In genomic region chr7:109438781-109439591, GRCm38 (mm10) we compare ENCODE assay signal across 8 mouse cellular contexts. TPM values are rescaled to one million over a fixed set of nuclear protein-coding genes. Genes with fewer than 3 reads are reported as not detected.
DNase-seq lines count a peak whose midpoint lies in the region; ATAC-seq and TF ChIP-seq lines count a peak whose summit lies in the region.

Gene Stk33 (minus strand): TSS chr7:109439081.

- H3ac ChIP-seq in myocyte (ENCODE audit: control insufficient read depth, insufficient read length): no peak within 1 kb of the TSS

- H3K27ac ChIP-seq in hindbrain, postnatal 0 days: peak within 1 kb of the TSS; percentile 48; the same call in 1 of the 2 replicates
- no peak within 1 kb of the TSS for H3K27ac ChIP-seq in liver, embryonic 12.5 days

- H3K27me3 ChIP-seq in hindbrain, postnatal 0 days (ENCODE audit: insufficient read depth, low read length): no peaks in the 10 kb centered on the region
- H3K27me3 ChIP-seq in liver, embryonic 12.5 days (replicated peaks): peaks cover 50% of the 10 kb centered on the region
- H3K27me3 ChIP-seq in myocyte (ENCODE audit: control insufficient read depth, insufficient read depth, insufficient read length): no peaks in the 10 kb centered on the region

- H3K9ac ChIP-seq in hindbrain, postnatal 0 days (replicated peaks; ENCODE audit: low read length): peak within 1 kb of the TSS; percentile 39
- no peak within 1 kb of the TSS for H3K9ac ChIP-seq in liver, embryonic 12.5 days

- peak within 1 kb of the TSS; percentile 45 for H3K4me3 ChIP-seq in hindbrain, postnatal 0 days (ENCODE audit: low read length)
- peak within 1 kb of the TSS; percentile 40 for H3K4me3 ChIP-seq in liver, embryonic 12.5 days
- H3K4me3 ChIP-seq in myocyte: no peak within 1 kb of the TSS

- H3K9me3 ChIP-seq in hindbrain, postnatal 0 days (ENCODE audit: low read length): no peaks in the 10 kb centered on the region
- no peaks in the 10 kb centered on the region for H3K9me3 ChIP-seq in liver, embryonic 12.5 days (replicated peaks)

- peaks cover 5% of the 10 kb centered on the region; the same call in 1 of the 2 replicates for H3K4me1 ChIP-seq in hindbrain, postnatal 0 days (ENCODE audit: insufficient read depth, low read length)
- peaks cover 10% of the 10 kb centered on the region; the same call in 1 of the 2 replicates for H3K4me1 ChIP-seq in liver, embryonic 12.5 days

- TF ChIP-seq POLR2A in myocyte (IDR thresholded peaks at IDR 0.05; ENCODE audit: insufficient read length, low read depth): no peak

- H3K36me3 ChIP-seq in hindbrain, postnatal 0 days (ENCODE audit: insufficient read depth, low read length): no peaks in the 10 kb centered on the region
- no peaks in the 10 kb centered on the region for H3K36me3 ChIP-seq in liver, embryonic 12.5 days
- no peaks in the 10 kb centered on the region for H3K36me3 ChIP-seq in myocyte (ENCODE audit: control insufficient read depth, insufficient read depth)

- peak within 1 kb of the TSS; percentile 92 for H3K4me2 ChIP-seq in hindbrain, postnatal 0 days (ENCODE audit: low read depth, low read length)
- H3K4me2 ChIP-seq in liver, embryonic 12.5 days: peak within 1 kb of the TSS; percentile 63
- H3K4me2 ChIP-seq in myocyte (ENCODE audit: low read depth): peak within 1 kb of the TSS; percentile 55

- ATAC-seq in cerebellum, adult (ENCODE audit: insufficient number of reproducible peaks, low FRiP score, low TSS enrichment): 0 out of 2 replicates have a peak, but pooled peaks have one; percentile 45
- ATAC-seq in common myeloid progenitor, adult 5-6 weeks (replicated peaks; ENCODE audit: low read depth, poor library complexity, severe bottlenecking): peak; percentile 55
- peak; percentile 87 for ATAC-seq in hindbrain, postnatal 0 days
- peak; percentile 52; the same call in 1 of the 2 replicates for ATAC-seq in liver, embryonic 12.5 days

- WGBS in hindbrain, postnatal 0 days: under 1% methylated on average over 60 of the region's 62 CpGs
- 3% methylated on average over 62 of the region's 62 CpGs for WGBS in liver, embryonic 12.5 days (ENCODE audit: insufficient replicate concordance)

- H3K79me2 ChIP-seq in myocyte (ENCODE audit: control insufficient read depth, insufficient read depth): no peaks in the 10 kb centered on the region

- TF ChIP-seq CTCF in hindbrain, postnatal 0 days (IDR thresholded peaks at IDR 0.05; ENCODE audit: low read depth): no peak

- no peak for DNase-seq in cerebellum, adult 9-11 months
- DNase-seq in gastrocnemius, postnatal 25 days: peak; percentile 31
- DNase-seq in hindbrain, postnatal 0 days (ENCODE audit: low spot score): peak; percentile 82
- peak; percentile 31 for DNase-seq in urinary bladder, postnatal 14 days (ENCODE audit: low spot score)

TF ChIP-seq in myocyte, 11 proteins besides CTCF, POLR2A, EP300 and RAD21:
- TF ChIP-seq MYOG (IDR thresholded peaks at IDR 0.05; ENCODE audit: control insufficient read depth in 1 of 3, insufficient read depth in 1 of 3, insufficient read length in 2 of 3, low read depth in 2 of 3) (peak in 1 of 3 experiments; percentile 24), MAX (IDR thresholded peaks at IDR 0.05; ENCODE audit: low read depth) (no peak)

RNA-seq across cellular contexts. Expression of gene Stk33, which starts in this region (rescaled TPM):
- total RNA-seq in common myeloid progenitor, adult 5-6 weeks (2017): not detected in 2 replicates
- total RNA-seq in gastrocnemius, postnatal 25 days (2021): not detected
- total RNA-seq in hindbrain, postnatal 0 days (2014; rRNA removed): 3.3 and 4.5 TPM in 2 replicates
- 4.6 and 6.2 TPM in 2 replicates for polyA plus RNA-seq in hindbrain, postnatal 0 days (2015; fragmentation: Nextera tagmentation; extraction: Ambion mirVana)
- not detected in 2 replicates for polyA plus RNA-seq in liver, embryonic 12.5 days (2016; fragmentation: Nextera tagmentation; extraction: Ambion mirVana)
- polyA plus RNA-seq in myocyte (2012; fragmentation: generic; extraction: Trizol): 0.04 TPM

Comparison
In these comparisons a context has a peak if more than half of its experiments do, and no peak if none do; other contexts are left out.
1. Peak in ATAC-seq in common myeloid progenitor, adult 5-6 weeks; RNA of the gene not detected or under 1 TPM.
2. Peak in DNase-seq in gastrocnemius, postnatal 25 days; RNA of the gene not detected or under 1 TPM.
3. Peak in ATAC-seq, H3K4me3 ChIP-seq and H3K4me2 ChIP-seq in liver, embryonic 12.5 days; RNA of the gene not detected or under 1 TPM.